Mouse (Mus musculus): ENCODE measurements around the gene Nbr1. TPM values are rescaled to one million over a fixed set of nuclear protein-coding genes. Genes with fewer than 3 reads are reported as not detected.
"Not testable (repeated sequence)": the region's sequence is repeated elsewhere in the genome, so short reads cannot be mapped to it uniquely, and the experiment has no call there.

Gene Nbr1
- total RNA-seq, 2 experiments from 2014 or later, result 89.9 to 101 TPM

GRCm38 (mm10) chr11:101617849-101618248, 65.9 kb downstream of the Nbr1 start:
- intact Hi-C loops (cut with DNase I), result no loop called here
- DNase-seq (ENCODE audit: low spot score), result no peak

- DNase-seq (ENCODE audit: low spot score), result no peak
- intact Hi-C loops (cut with DNase I), result no loop called here
Measured at GRCm38 (mm10) chr11:101618596-101618995, 66.6 kb downstream of the Nbr1 start.

- DNase-seq (ENCODE audit: low spot score); intact Hi-C loops (cut with DNase I): not testable (repeated sequence)
Measured at GRCm38 (mm10) chr11:101620022-101620655, 68.2 kb downstream of the Nbr1 start.

- intact Hi-C loops (cut with DNase I), result no loop called here
- no peak for DNase-seq (ENCODE audit: low spot score)
Measured at GRCm38 (mm10) chr11:101626649-101626994, 74.7 kb downstream of the Nbr1 start.

- peak; percentile 53 for DNase-seq (ENCODE audit: low spot score)
- intact Hi-C loops (cut with DNase I), result no loop called here
Measured at GRCm38 (mm10) chr11:101626995-101627856, 75.3 kb downstream of the Nbr1 start, which contains the start of gene Rdm1. Gene Rdm1, plus strand, starts transcription at chr11:101627195.

- peak; percentile 65 for DNase-seq (ENCODE audit: low spot score)
- intact Hi-C loops (cut with DNase I), result no loop called here
Measured at GRCm38 (mm10) chr11:101627857-101628559, 76.1 kb downstream of the Nbr1 start.

GRCm38 (mm10) chr11:101628733-101629417, 76.9 kb downstream of the Nbr1 start:
- DNase-seq (ENCODE audit: low spot score); intact Hi-C loops (cut with DNase I): not testable (repeated sequence)

Other genes with a start within 250 kb of the Nbr1 start
- gene Becn1, start 249.9 kb upstream of the Nbr1 start, total RNA-seq (2021), result 100 to 1,000 TPM in 1 of 2 experiments, 10 to 100 TPM in 1; 92.8 to 102 TPM
- gene Psme3, start 235.9 kb upstream of the Nbr1 start, total RNA-seq (2021), result 10 to 100 TPM; 80.6 to 88.8 TPM
- 1 to 10 TPM; 1.8 to 2.2 TPM for gene Aoc2, start 227.1 kb upstream of the Nbr1 start, total RNA-seq (2021)
- gene Aoc3, start 221.5 kb upstream of the Nbr1 start, total RNA-seq (2021), result 10 to 100 TPM; 13.9 to 18.5 TPM
- not detected for gene G6pc, start 184.6 kb upstream of the Nbr1 start, total RNA-seq (2021)
- gene Aarsd1, start 134.5 kb upstream of the Nbr1 start, total RNA-seq (2021), result 10 to 100 TPM; 20.7 to 22.8 TPM
- 1 to 10 TPM; 8.5 to 9.1 TPM for gene Gm27029, start 127.4 kb upstream of the Nbr1 start, total RNA-seq (2021)
- gene Rundc1, start 127.1 kb upstream of the Nbr1 start, total RNA-seq (2021), result 10 to 100 TPM; 10.4 to 11.2 TPM
- 10 to 100 TPM; 69.0 to 80.2 TPM for gene Ptges3l, start 126.8 kb upstream of the Nbr1 start, total RNA-seq (2021)
- 10 to 100 TPM; 46.7 to 56.2 TPM for gene Rpl27, start 109.9 kb upstream of the Nbr1 start, total RNA-seq (2021)
- 10 to 100 TPM; 12.0 to 13.7 TPM for gene Ifi35, start 103.7 kb upstream of the Nbr1 start, total RNA-seq (2021)
- 1 to 10 TPM; 5.7 to 6.2 TPM for gene Rnd2, start 87.2 kb upstream of the Nbr1 start, total RNA-seq (2021)
- gene Vat1, start 85.9 kb upstream of the Nbr1 start, total RNA-seq (2021), result 10 to 100 TPM; 21.6 to 25.5 TPM
- gene Brca1, start 194 bp upstream of the Nbr1 start, total RNA-seq (2021), result under 1 TPM; 0.45 to 0.81 TPM
- 1 to 10 TPM; 3.6 to 3.8 TPM for gene Tmem106a, start 30.1 kb downstream of the Nbr1 start, total RNA-seq (2021)
- not detected for gene Gm11634, start 47.1 kb downstream of the Nbr1 start, total RNA-seq (2021)
- 10 to 100 TPM; 39.1 to 39.3 TPM for gene Rdm1, start 75.0 kb downstream of the Nbr1 start, total RNA-seq (2021)
- 10 to 100 TPM; 21.6 to 31.0 TPM for gene Arl4d, start 113.4 kb downstream of the Nbr1 start, total RNA-seq (2021)
- 10 to 100 TPM; 14.2 to 16.4 TPM for gene Dhx8, start 180.8 kb downstream of the Nbr1 start, total RNA-seq (2021)
- under 1 TPM; 0.26 to 0.53 TPM for gene Etv4, start 233.2 kb downstream of the Nbr1 start, total RNA-seq (2021)

Data from heart, postnatal 25 days (tissue).